Mouse (Mus musculus) liver, embryonic 13.5 days (tissue): Measurements from ENCODE around the gene Shld2. TPM values are rescaled to one million over a fixed set of nuclear protein-coding genes. Genes with fewer than 3 reads are reported as not detected.
A peak's percentile ranks its signal among the peaks of the same experiment; 100 is the strongest.

Source experiments
- ATAC-seq: fragments of 200-750 bp; cut with Nextera tagmentation; 2 replicates; pipeline ENCODE4 v1.8.0; 2017; ENCODE audit warnings: low read depth, mild to moderate bottlenecking, moderate number of reproducible peaks, moderate library complexity
- DNase-seq: peaks from one replicate; pipeline ENCODE4 v3.0.0; 2022
- H3K27ac ChIP-seq: fragments of 300-500 bp; sonication (generic); 2 replicates; pipeline ENCODE4 v1.5.1; 2015; ENCODE audit warnings: moderate library complexity, mild to moderate bottlenecking, inconsistent platforms
- H3K27me3 ChIP-seq: fragments of 300-500 bp; sonication (generic); 2 replicates; pipeline ENCODE4 v1.6.1; 2015; ENCODE audit warnings: mild to moderate bottlenecking, inconsistent platforms
- H3K36me3 ChIP-seq: fragments of 300-500 bp; sonication (generic); 2 replicates; pipeline ENCODE4 v1.6.1; 2015; ENCODE audit warnings: mild to moderate bottlenecking, inconsistent platforms
- H3K4me1 ChIP-seq: fragments of 300-500 bp; sonication (generic); replicated peaks from 2 replicates; pipeline ENCODE4 v1.6.1; 2015; ENCODE audit warnings: inconsistent platforms
- H3K4me2 ChIP-seq: fragments of 300-500 bp; sonication (generic); 2 replicates; pipeline ENCODE4 v1.6.1; 2015; ENCODE audit warnings: inconsistent platforms, mild to moderate bottlenecking, moderate library complexity
- H3K4me3 ChIP-seq: fragments of 300-500 bp; sonication (generic); replicated peaks from 2 replicates; pipeline ENCODE4 v1.5.1; 2015; ENCODE audit warnings: mild to moderate bottlenecking, inconsistent platforms
- H3K9ac ChIP-seq: fragments of 300-500 bp; sonication (generic); 2 replicates; pipeline ENCODE4 v1.6.1; 2015; ENCODE audit warnings: mild to moderate bottlenecking, inconsistent platforms
- H3K9me3 ChIP-seq: fragments of 300-500 bp; sonication (generic); replicated peaks from 2 replicates; pipeline ENCODE4 v1.6.1; 2016; ENCODE audit warnings: inconsistent platforms
- WGBS: fragments of 180-500 bp; shearing (Covaris S2); methylation state at CpG from one replicate; pipeline ENCODE4 v1.1.7; 2015; ENCODE audit not compliant: insufficient replicate concordance; 5-methylcytosine and 5-hydroxymethylcytosine counted together
- polyA plus RNA-seq: library from polyadenylated mRNA; unstranded; fragments of >200 nt; fragmentation: Nextera tagmentation; extraction: Ambion mirVana; gene quantifications from 2 replicates; pipeline ENCODE4 v1.2.1, GENCODE M21; 2015

Shld2 gene
- 7.2 and 8.0 TPM in 2 replicates for polyA plus RNA-seq

- under 1% methylated on average over 98 of the region's 100 CpGs for WGBS
- Histone ChIP-seq H3K4me3 (peak within 1 kb of the TSS; percentile 81), H3K9ac (peak within 1 kb of the TSS; percentile 89), H3K9me3 (no peaks in the 10 kb centered on the region), H3K27me3 (no peaks in the 10 kb centered on the region), H3K4me1 (peaks cover 38% of the 10 kb centered on the region), H3K36me3 (no peaks in the 10 kb centered on the region), H3K27ac (peak within 1 kb of the TSS; percentile 90), H3K4me2 (peak within 1 kb of the TSS; percentile 99)
- DNase-seq (peak; percentile 86), ATAC-seq (peak; percentile 92)
Observed at GRCm38 (mm10) chr14:34310234-34310965, at the start of gene Shld2, which contains the start of gene Glud1. Shld2 (minus strand) TSS chr14:34310493. Glud1 (plus strand) TSS chr14:34310727.

GRCm38 (mm10) chr14:34359676-34360244 lies 49.5 kb upstream of the Shld2 start:
- Histone ChIP-seq H3K4me1 (peaks cover 44% of the 10 kb centered on the region), H3K27me3 (no peaks in the 10 kb centered on the region), H3K36me3 (no peaks in the 10 kb centered on the region), H3K4me3 (no peak overlapping the region), H3K4me2 (no peak overlapping the region), H3K9ac (no peak overlapping the region), H3K27ac (no peak overlapping the region), H3K9me3 (no peaks in the 10 kb centered on the region)
- DNase-seq (no peak), ATAC-seq (no peak)
- 44% methylated on average over 5 of the region's 5 CpGs for WGBS

- no peaks in the 10 kb centered on the region for H3K9me3 ChIP-seq
- peak; percentile 56 for ATAC-seq
- 56% methylated on average over 7 of the region's 7 CpGs for WGBS
- no peaks in the 10 kb centered on the region for H3K27me3 ChIP-seq
- DNase-seq = no peak
- no peak overlapping the region for H3K27ac ChIP-seq
- H3K9ac ChIP-seq = no peak overlapping the region
- peaks cover 32% of the 10 kb centered on the region for H3K4me1 ChIP-seq
- H3K36me3 ChIP-seq = no peaks in the 10 kb centered on the region
- H3K4me2 ChIP-seq = no peak overlapping the region
- no peak overlapping the region for H3K4me3 ChIP-seq
Observed at GRCm38 (mm10) chr14:34357671-34358455, 47.6 kb upstream of the Shld2 start.

GRCm38 (mm10) chr14:34355301-34355700 lies 45.0 kb upstream of the Shld2 start, which contains the start of gene Fam25c:
Fam25c (minus strand) TSS chr14:34355433.
- WGBS = 54% methylated on average over 6 of the region's 6 CpGs
- H3K4me1 ChIP-seq = peaks cover 20% of the 10 kb centered on the region
- no peak within 1 kb of the TSS for H3K27ac ChIP-seq
- H3K4me2 ChIP-seq = no peak within 1 kb of the TSS
- no peak within 1 kb of the TSS for H3K9ac ChIP-seq
- DNase-seq = no peak
- ATAC-seq = peak; percentile 37; the same call in 1 of the 2 replicates
- no peaks in the 10 kb centered on the region for H3K27me3 ChIP-seq
- H3K36me3 ChIP-seq = no peaks in the 10 kb centered on the region
- H3K4me3 ChIP-seq = no peak within 1 kb of the TSS
- H3K9me3 ChIP-seq = no peaks in the 10 kb centered on the region

GRCm38 (mm10) chr14:34354456-34354855 lies 44.2 kb upstream of the Shld2 start:
- no peak for DNase-seq

GRCm38 (mm10) chr14:34353326-34353725 lies 43.0 kb upstream of the Shld2 start:
- no peak overlapping the region for H3K4me2 ChIP-seq
- no peak for DNase-seq
- ATAC-seq = no peak
- H3K9me3 ChIP-seq = no peaks in the 10 kb centered on the region
- no peak overlapping the region for H3K4me3 ChIP-seq
- H3K9ac ChIP-seq = no peak overlapping the region
- H3K36me3 ChIP-seq = no peaks in the 10 kb centered on the region
- H3K27ac ChIP-seq = no peak overlapping the region
- H3K4me1 ChIP-seq = peaks cover 20% of the 10 kb centered on the region
- H3K27me3 ChIP-seq = no peaks in the 10 kb centered on the region
- WGBS = 75% methylated on average over 3 of the region's 3 CpGs

More at GRCm38 (mm10) chr14:34354456-34354855, 44.2 kb upstream of the Shld2 start:
- Histone ChIP-seq H3K4me3 (no peak overlapping the region), H3K9ac (no peak overlapping the region), H3K36me3 (no peaks in the 10 kb centered on the region), H3K27me3 (no peaks in the 10 kb centered on the region), H3K4me1 (peaks cover 20% of the 10 kb centered on the region), H3K27ac (no peak overlapping the region), H3K9me3 (no peaks in the 10 kb centered on the region), H3K4me2 (no peak overlapping the region)
- ATAC-seq = no peak
- WGBS = 58% methylated on average over 4 of the region's 4 CpGs

GRCm38 (mm10) chr14:34352523-34352922 lies 42.2 kb upstream of the Shld2 start:
- Histone ChIP-seq H3K9me3 (no peaks in the 10 kb centered on the region), H3K4me1 (peaks cover 14% of the 10 kb centered on the region), H3K4me2 (no peak overlapping the region), H3K36me3 (no peaks in the 10 kb centered on the region), H3K9ac (no peak overlapping the region), H3K27me3 (no peaks in the 10 kb centered on the region), H3K4me3 (no peak overlapping the region), H3K27ac (no peak overlapping the region)
- ATAC-seq (no peak), DNase-seq (no peak)
- 56% methylated on average over 6 of the region's 6 CpGs for WGBS

GRCm38 (mm10) chr14:34351660-34352059 lies 41.4 kb upstream of the Shld2 start:
- H3K36me3 ChIP-seq = no peaks in the 10 kb centered on the region
- DNase-seq (no peak), ATAC-seq (no peak)
- H3K27me3 ChIP-seq = no peaks in the 10 kb centered on the region
- no peaks in the 10 kb centered on the region for H3K9me3 ChIP-seq
- H3K4me2 ChIP-seq = no peak overlapping the region
- H3K4me1 ChIP-seq = peaks cover 11% of the 10 kb centered on the region
- no peak overlapping the region for H3K9ac ChIP-seq
- 60% methylated on average over 3 of the region's 3 CpGs for WGBS
- H3K27ac ChIP-seq = no peak overlapping the region
- no peak overlapping the region for H3K4me3 ChIP-seq

GRCm38 (mm10) chr14:34349007-34349406 lies 38.7 kb upstream of the Shld2 start:
- Histone ChIP-seq H3K9me3 (no peaks in the 10 kb centered on the region), H3K4me2 (no peak overlapping the region), H3K36me3 (peaks cover 5% of the 10 kb centered on the region; the same call in 1 of the 2 replicates), H3K9ac (no peak overlapping the region), H3K4me3 (no peak overlapping the region), H3K27me3 (no peaks in the 10 kb centered on the region), H3K4me1 (no peaks in the 10 kb centered on the region; the same call in 1 of the 2 replicates), H3K27ac (peak overlapping the region; percentile 43; the same call in 1 of the 2 replicates)
- WGBS = 62% methylated on average over 8 of the region's 8 CpGs
- ATAC-seq (peak; percentile 57), DNase-seq (no peak)

GRCm38 (mm10) chr14:34348301-34348700 lies 38.0 kb upstream of the Shld2 start:
- Histone ChIP-seq H3K4me2 (no peak overlapping the region), H3K4me3 (no peak overlapping the region), H3K4me1 (no peaks in the 10 kb centered on the region; the same call in 1 of the 2 replicates), H3K9ac (no peak overlapping the region), H3K9me3 (no peaks in the 10 kb centered on the region), H3K36me3 (peaks cover 8% of the 10 kb centered on the region; the same call in 1 of the 2 replicates), H3K27ac (peak overlapping the region; percentile 43; the same call in 1 of the 2 replicates), H3K27me3 (no peaks in the 10 kb centered on the region)
- ATAC-seq (no peak), DNase-seq (no peak)
- 56% methylated on average over 7 of the region's 7 CpGs for WGBS

- Histone ChIP-seq H3K4me2 (no peak overlapping the region), H3K27ac (no peak overlapping the region), H3K9ac (no peak overlapping the region), H3K27me3 (no peaks in the 10 kb centered on the region), H3K9me3 (no peaks in the 10 kb centered on the region), H3K4me3 (no peak overlapping the region), H3K36me3 (peaks cover 19% of the 10 kb centered on the region), H3K4me1 (no peaks in the 10 kb centered on the region)
- 72% methylated on average over 5 of the region's 5 CpGs for WGBS
- ATAC-seq (no peak), DNase-seq (no peak)
Observed at GRCm38 (mm10) chr14:34347084-34347483, 36.8 kb upstream of the Shld2 start.
